Mouse (Mus musculus) brown adipose tissue, adult 24 weeks (tissue): ENCODE results near the gene Tnrc6b. TPM values are rescaled to one million over a fixed set of nuclear protein-coding genes. Genes with fewer than 3 reads are reported as not detected.

Experiments used
- H3K27ac ChIP-seq: fragments of 200-500 bp; replicated peaks from 2 replicates; pipeline ENCODE4 v1.5.1; 2012; ENCODE audit warnings: low read depth, mild to moderate bottlenecking, low read length
- H3K4me1 ChIP-seq: fragments of 200-500 bp; 2 replicates; pipeline ENCODE4 v1.6.1; 2012; ENCODE audit warnings: low read length, mixed read lengths; ENCODE audit not compliant: control insufficient read depth, insufficient read depth, insufficient read length
- H3K4me3 ChIP-seq: fragments of 200-500 bp; 2 replicates; pipeline ENCODE4 v1.5.1; 2012; ENCODE audit warnings: low read depth, mild to moderate bottlenecking, low read length, moderate library complexity; ENCODE audit not compliant: insufficient read depth
- polyA plus RNA-seq: library from polyadenylated mRNA; stranded (reverse); fragments of >200 nt; gene quantifications from 2 replicates; pipeline ENCODE4 v1.2.4, GENCODE M21; 2012; ENCODE audit not compliant: missing spikeins, insufficient read depth, insufficient read length

The Tnrc6b gene
- polyA plus RNA-seq: 9.8 and 17.8 TPM in 2 replicates

DNA sequence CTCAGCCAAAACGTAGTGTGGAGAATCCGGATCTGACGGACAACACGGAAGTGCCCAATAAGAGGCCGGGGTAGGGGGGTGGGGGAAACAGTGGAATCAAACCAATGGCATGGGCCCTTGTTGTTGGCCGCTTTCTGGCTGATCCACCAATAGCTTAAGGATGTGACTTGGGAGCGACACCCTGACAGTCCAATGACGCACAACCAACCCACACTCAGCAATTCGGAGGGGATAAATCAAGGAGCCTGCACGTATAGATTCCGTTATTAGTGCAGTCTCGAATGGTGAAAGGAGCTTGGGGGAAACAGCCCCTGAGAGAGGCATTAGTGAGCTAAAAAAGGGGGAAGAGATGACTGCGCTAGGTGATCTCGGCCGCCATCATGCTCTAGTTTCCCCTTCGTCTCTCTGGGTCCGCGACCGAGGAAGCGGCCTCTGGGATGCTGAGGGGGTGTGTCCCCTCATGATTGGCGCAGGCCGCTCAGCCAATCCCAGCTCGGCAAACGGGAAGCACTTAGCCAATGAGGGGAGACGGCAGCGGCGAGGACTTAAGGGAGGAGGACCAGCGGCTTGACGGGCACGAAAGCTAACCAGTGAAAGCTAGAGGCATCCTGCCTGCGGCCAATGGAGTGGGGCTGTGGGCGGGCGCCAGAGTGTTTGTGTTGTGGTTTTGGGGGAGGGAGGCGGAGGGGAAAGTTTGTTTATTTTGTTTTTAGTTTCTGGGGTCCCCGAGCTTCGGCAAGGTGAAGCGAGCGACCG is at the start of gene Tnrc6b:
Tnrc6b (plus strand) TSS at position 706 of the 756 bp plus-strand sequence.
- peak within 1 kb of the TSS; percentile 90 for H3K27ac ChIP-seq
- H3K4me1 ChIP-seq: peaks cover 3% of the 10 kb centered on the region; the same call in 1 of the 2 replicates
- peak within 1 kb of the TSS; percentile 82 for H3K4me3 ChIP-seq

DNA sequence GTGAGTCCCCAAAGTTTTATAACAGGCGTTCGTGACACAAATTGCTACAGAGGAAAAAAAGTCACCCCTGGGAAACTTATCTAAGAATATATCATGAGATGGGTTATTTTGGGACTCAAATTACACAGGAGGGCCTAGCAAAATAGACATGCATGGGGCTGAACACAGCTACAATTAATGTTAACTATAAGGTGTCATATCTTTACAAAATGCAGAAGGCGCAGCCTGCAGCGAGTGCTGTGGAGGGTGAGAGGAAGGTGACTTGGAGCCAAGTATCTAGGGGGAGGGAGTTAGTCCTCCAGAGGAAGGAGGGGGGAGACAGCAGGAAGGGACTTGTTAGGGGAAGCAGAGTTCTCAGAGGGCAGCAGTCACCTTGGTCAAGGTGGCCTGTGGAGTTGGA is 46.7 kb upstream of the Tnrc6b start:
- H3K4me1 ChIP-seq: no peaks in the 10 kb centered on the region
- no peak overlapping the region for H3K4me3 ChIP-seq
- no peak overlapping the region for H3K27ac ChIP-seq

DNA sequence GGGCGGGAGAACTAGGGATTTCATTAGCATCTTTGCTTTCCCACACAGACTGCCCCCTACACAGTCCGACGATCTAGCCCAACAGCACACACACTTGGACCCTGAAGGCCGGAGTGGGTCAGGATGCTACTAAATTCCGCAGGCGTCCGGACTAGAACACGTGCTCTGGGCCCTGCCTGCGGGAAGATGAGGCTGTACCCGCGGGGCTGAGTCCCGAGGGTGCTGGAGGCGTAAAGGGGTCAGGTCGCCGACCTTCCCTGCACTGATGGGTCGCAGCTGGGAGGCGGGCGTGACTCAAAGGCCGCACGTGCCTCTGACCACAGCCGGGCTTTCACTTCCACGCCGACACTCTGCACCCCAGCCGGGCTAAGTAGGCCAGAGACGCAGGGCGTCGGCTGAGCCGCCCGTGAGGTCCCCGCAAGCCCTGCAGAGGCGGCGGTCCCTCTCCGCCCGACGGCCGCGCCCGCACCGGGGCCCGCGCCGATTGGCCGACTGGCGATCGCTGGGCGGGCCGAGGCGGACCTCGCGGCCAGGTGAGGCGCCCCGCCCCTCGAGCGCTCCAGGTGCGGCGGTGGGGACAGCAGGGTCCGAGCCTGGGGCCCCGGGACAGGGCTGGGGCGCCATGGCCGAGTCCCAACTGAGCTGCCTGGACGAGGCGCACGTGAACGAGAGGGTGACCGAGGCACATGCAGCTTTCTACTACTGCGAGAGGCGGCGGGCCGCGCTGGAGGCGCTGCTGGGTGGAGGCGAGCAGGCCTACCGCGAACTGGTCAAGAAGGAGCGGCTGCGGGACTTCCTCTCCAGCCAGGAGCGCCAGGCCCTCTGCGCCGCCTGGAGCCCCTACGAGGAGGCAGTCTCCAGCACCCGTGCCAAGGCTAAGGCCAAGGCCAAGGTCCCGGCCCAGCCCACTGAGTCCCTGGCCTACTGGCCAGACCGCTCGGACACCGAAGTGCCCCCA is 39.5 kb upstream of the Tnrc6b start, which contains the start of gene Fam83f:
Fam83f (plus strand) TSS at position 553 of the 958 bp plus-strand sequence.
- no peak within 1 kb of the TSS for H3K27ac ChIP-seq

DNA sequence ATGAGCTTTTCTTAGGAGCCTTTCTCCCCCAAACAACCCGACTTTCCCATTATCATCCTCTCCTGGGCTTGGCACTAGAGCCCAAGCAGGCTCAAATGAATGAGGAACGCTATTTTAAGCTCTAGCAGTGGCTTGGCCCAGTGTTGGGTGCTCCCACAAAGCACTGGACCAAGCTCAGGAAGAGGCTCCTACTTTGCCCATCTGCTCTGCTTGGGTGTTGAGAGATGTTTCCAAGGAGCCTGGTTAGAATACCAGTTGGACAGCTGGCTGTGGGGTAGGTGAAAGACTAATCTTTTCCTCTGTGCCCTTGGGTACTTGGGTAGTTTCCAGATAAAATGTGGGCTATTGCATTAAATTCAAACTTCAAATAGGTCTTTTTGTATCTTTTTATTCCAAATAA is 38.3 kb upstream of the Tnrc6b start:
- Histone ChIP-seq H3K27ac (no peak overlapping the region), H3K4me1 (peaks cover 4% of the 10 kb centered on the region; the same call in 1 of the 2 replicates), H3K4me3 (no peak overlapping the region)

More for the DNA sequence above, 39.5 kb upstream of the Tnrc6b start, which contains the start of gene Fam83f:
- Histone ChIP-seq H3K4me1 (peaks cover 4% of the 10 kb centered on the region; the same call in 1 of the 2 replicates), H3K4me3 (peak within 1 kb of the TSS; percentile 39)

DNA sequence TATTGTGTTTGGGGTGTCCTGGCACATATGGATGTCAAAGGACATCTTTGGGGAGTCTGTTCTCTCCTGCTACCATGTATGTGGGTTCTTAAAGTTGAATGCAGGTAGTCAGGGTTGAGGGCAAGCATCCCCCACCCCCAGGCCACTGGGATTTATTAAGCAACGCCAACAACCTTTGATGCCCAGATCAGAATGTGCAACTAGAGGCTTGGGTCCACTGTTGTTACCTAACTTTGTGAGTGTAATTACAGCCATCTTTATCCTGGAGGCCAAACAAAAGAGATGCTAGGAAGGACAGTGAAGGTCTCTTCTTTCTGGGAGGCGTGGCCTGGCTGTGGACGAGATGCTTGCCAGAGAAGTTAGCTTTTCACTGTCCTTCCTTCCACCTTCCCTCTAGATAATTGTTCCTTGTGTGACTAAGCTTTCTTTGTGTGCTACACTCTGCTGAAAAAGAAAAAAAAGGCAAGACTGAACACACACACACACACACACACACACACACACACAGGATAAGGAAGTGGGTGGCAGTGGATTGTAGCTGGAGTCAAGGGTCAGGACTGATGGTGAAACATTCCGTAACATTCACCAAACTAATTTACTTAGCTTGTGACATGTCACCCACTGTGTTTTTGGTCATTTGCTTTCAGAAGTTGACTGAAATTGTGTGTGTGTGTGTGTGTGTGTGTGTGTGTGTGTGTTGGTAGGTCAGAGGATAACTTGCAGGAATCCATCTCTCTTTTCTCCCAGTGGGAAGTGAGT is 37.6 kb upstream of the Tnrc6b start:
- H3K4me3 ChIP-seq: no peak overlapping the region
- H3K4me1 ChIP-seq: peaks cover 4% of the 10 kb centered on the region; the same call in 1 of the 2 replicates
- no peak overlapping the region for H3K27ac ChIP-seq

DNA sequence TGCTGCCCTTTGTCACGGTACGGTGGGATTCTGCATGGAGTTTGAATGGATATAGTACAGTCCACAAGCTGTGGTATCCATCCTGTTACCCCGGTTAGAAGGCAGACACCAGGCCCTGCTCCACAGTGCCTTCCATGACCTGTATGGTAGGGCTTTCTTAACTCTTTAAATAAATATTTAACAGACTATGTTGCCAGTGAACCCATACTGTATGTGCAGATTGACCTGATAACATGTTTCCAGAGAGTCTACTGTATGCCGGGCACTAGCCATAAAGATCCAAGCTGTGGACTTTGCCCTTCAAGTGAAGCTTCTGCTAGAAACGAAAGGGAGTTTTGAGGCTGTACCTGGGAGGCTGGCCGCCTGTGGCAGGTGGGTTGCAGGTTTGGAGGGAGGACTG is 36.4 kb upstream of the Tnrc6b start:
- Histone ChIP-seq H3K4me3 (no peak overlapping the region), H3K27ac (no peak overlapping the region), H3K4me1 (peaks cover 4% of the 10 kb centered on the region; the same call in 1 of the 2 replicates)

DNA sequence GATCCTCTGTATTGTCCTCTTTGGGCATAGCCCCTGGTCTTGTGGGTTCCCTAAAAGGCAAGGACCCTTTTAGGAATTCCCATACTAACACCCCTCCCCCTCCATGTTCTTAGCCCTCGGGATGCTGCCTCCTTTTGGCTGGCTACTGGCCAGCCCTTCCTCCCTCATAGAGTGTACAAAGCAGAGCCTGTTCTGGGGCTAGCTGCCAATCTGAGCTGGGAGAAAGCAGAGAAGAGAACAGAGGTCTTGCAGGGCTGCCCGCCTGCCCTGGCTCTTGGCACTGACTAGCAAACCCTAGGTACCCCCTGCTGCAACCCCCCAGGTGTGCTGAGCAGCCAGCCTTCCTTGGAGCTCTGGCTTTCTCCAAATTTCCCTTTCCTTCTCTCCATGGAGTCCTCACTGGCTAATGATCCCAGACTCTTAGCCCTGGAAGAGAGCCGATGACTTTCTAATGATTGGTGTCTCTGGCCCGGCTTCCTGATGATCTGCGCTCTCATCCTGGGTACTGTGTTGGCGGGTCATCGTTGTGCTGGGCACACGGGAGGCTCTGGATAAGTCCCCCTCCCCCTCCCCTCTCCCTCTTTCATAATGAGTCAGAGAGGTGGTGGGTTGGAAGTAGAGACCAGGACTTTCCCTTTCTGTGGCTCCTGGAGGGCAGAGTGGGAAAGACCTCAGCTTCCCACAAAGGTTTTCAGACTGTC is 31.4 kb upstream of the Tnrc6b start:
- H3K27ac ChIP-seq: no peak overlapping the region
- H3K4me1 ChIP-seq: no peaks in the 10 kb centered on the region
- H3K4me3 ChIP-seq: no peak overlapping the region

DNA sequence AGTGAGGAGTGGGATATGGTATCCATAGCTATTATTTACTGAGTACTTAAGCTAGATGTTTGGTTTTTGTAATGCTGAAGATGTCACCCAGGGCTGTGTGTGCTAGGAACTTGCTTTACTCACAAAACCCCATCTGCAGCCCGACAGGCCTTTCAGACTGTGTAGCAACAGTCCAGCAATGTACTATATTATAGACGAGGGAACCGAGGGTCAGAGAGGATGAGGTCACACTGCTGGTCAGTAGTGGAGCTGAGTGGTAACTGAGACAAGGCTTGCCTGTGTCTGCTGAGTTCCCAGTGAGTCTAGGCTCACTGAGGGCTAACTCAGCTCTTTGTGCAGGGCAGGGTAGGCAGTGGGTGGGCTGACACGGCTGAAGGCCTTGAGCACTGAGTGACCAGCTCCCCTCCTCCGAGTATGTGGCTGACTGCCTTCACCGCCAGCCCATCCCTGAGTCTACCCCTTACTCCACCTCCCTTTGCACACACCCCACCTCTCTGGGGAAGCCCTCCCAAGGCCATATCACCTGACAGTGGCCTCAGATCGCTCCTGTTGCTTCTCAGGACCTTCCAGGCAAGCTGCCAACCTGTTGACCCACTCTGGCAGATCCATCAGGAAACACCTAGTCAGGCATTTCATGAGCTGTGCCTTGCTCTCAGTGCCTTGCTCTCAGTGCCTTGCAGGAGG is 30.6 kb upstream of the Tnrc6b start:
- Histone ChIP-seq H3K4me3 (no peak overlapping the region), H3K4me1 (no peaks in the 10 kb centered on the region), H3K27ac (no peak overlapping the region)

DNA sequence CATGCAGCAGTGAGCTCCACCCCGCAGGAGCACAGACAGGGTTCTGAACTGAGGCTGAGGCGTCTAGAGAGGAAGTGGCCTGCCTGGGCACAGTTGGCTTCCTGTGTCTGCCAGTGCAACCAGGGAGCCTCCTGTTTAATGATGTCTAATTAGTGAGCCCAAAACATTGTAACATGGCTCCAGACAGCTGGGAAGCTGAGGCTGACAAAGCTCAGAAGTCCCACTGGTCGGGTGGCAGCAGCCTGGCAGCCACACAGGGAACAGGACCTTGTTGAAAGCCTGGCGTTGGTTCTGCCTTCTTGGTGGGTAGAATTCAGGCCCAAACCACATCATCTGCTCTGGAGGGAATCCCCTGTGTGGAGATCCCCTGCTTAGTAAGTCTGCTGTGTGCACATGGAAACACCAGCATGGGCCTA is 29.6 kb upstream of the Tnrc6b start:
- Histone ChIP-seq H3K4me3 (no peak overlapping the region), H3K27ac (no peak overlapping the region)

DNA sequence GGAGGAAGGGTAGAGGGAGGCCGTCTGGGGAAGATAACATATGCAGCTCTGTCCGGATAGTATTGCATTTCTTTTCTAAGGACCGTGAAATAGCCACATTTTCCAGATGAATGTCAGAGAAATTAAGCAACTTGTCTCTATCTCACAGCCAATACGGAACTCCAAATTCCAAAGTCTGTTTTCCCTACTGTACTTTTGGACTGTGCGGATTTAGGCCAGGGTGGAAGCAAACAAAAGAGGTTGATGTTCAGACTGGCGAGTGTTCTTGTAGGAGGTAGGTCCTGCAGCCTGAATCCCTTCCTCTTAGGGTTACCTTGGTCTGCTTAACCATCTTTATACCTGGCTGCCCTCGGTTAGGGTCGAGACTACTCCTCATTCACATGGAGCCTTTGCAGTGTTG is 28.8 kb upstream of the Tnrc6b start:
- no peaks in the 10 kb centered on the region for H3K4me1 ChIP-seq
- no peak overlapping the region for H3K4me3 ChIP-seq
- H3K27ac ChIP-seq: no peak overlapping the region

More for the DNA sequence above, 29.6 kb upstream of the Tnrc6b start:
- H3K4me1 ChIP-seq: no peaks in the 10 kb centered on the region

DNA sequence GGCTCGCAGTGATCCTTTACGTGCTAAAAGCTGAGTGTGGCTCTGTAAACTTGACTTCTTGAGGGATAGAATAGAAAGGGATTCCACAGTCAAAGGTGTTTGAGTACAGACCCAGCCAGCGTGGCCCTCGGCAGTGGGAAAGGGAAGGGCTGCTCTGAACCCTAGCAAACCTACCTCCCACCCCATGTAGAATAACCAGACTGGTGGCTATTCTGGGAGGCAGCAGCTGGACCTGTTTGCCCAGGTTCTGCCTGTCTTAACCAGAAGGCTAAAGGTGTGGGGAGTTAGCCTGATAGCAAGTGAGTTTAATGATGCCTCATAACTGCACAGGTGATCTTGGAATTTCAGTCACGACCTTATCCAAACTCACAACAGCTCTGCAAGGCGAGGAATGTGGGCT is 28.0 kb upstream of the Tnrc6b start:
- Histone ChIP-seq H3K27ac (no peak overlapping the region), H3K4me3 (no peak overlapping the region), H3K4me1 (no peaks in the 10 kb centered on the region)

DNA sequence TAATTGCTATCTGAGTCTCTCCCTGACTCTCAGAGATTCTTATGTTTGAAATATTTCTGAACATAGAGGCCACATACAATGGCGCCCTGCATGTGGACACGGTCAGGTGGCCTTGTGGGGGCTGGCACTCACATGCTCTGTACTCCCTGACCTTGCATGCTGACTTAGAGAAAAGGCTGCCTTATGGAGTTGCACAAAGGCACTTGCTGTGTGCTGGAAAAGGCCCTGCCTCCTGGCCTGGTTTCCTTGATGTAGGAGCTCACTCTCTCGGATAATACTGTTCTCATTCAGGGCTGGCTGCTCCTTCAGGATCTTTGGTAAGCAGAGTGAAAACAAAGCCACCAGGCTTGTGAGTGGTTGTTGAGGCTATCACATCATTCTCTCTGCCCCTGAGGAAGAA is 27.1 kb upstream of the Tnrc6b start:
- no peak overlapping the region for H3K27ac ChIP-seq
- H3K4me3 ChIP-seq: no peak overlapping the region
- H3K4me1 ChIP-seq: no peaks in the 10 kb centered on the region

DNA sequence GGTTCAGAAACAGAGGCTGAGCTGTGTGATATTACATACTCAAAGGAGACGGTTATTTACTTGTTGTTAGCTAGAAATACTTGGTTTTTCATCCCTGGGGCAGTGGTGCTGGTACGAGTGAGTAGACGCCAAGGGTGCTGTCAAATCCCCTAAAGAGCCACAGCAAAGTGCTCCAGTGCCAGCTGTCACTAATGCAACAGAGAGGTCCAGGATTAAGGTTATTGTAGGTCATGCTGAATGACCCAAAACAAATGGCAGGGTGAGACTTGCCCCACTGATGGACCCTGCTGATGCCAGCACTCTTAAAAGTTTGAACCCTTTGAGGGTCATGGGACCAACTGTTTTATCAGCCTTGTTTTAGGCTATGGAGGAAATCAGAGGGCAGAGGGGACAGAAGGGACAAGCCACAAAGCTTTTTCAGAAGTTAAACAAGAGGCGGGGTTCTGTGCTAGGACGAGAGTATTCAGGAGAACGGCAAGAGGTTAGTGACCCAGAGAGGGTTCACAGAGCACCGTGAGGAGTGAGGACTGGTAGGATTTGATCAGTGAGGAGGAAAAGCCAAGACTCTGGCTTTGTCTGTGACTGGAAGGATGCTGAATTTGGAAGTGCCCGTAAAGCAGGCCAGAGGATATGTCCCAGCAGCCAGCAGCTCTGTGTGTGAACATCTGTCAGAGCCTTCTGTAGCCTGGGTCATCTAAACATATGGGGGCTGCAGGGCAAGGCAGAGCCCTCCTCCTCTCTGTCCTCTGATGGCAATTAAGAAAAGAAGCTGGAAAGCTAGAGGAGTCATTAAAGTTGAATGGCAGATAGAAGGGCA is 26.1 kb upstream of the Tnrc6b start:
- Histone ChIP-seq H3K27ac (no peak overlapping the region), H3K4me1 (no peaks in the 10 kb centered on the region), H3K4me3 (no peak overlapping the region)
